Comparison of ENCODE assay signal across 8 mouse cellular contexts in the genomic region with DNA sequence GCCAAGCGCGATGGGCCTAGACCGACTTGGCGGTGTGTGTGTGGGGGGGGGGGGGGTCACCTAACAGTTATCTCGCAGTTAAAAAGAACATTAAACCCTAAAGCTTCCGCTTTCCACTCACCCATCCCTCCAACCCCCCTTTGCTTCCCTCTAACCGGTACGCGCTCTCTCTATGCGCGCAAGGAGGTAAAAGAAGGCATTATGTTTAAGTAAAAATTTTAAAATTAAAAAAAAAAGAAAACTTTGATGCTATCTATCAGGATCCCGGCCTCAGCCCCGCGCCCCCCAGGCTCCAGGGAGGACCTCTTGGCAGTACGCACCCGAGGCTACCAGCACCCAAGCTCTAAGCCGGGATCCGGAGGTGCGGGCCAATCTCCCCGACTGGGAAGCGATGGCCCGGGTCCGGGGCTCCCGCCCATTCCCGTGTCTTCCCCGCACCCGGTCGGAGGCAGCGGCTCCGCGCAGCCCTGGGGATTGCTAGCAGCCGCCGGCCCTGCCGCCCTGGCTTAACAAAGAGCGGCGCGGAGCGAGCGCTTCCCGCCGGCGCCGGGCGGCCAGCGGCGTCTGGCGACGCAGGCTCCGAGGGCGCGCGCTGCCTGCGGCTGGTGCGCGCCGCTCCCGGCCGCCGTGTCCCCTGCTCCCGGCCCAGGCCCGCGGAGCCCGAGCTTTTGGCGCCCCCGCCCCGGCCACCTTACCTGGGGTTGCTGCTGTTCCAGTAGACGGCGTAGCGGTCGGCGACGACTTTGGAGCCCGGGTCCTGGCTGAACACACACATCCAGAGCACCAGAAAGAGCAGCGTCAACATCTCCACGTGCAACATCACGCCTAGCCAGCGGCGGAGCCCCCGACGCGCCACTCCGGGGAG. TPM values are rescaled to one million over a fixed set of nuclear protein-coding genes. Genes with fewer than 3 reads are reported as not detected.
DNase-seq lines count a peak whose midpoint lies in the region; ATAC-seq and TF ChIP-seq lines count a peak whose summit lies in the region.

No protein-coding gene starts in this region.

- H3K4me2 ChIP-seq in liver, embryonic 11.5 days = peak overlapping the region; percentile 83
- peak overlapping the region; percentile 68 for H3K4me2 ChIP-seq in neural tube, embryonic 14.5 days (ENCODE audit: low read depth, low read length)

- TF ChIP-seq CTCF in cortical plate, adult 2 months (IDR thresholded peaks at IDR 0.05; ENCODE audit: extremely low read depth, insufficient read depth, low read length) = no peak
- TF ChIP-seq CTCF in kidney, adult 2 months (conservative IDR thresholded peaks at IDR 0.05; ENCODE audit: insufficient read depth, insufficient read length, low read depth, low read length) = no peak

- H3K4me3 ChIP-seq in megakaryocyte, embryonic 14.5 days (replicated peaks) = peak overlapping the region; percentile 88
- H3K4me3 ChIP-seq in cortical plate, adult 2 months (ENCODE audit: insufficient read depth, low read length) = peak overlapping the region; percentile 57
- peak overlapping the region; percentile 74 for H3K4me3 ChIP-seq in kidney, adult 2 months (ENCODE audit: insufficient read depth, low read depth, low read length)
- peak overlapping the region; percentile 66 for H3K4me3 ChIP-seq in liver, embryonic 11.5 days (ENCODE audit: low read depth, low read length)
- H3K4me3 ChIP-seq in neural tube, embryonic 14.5 days (ENCODE audit: low read depth, low read length) = peak overlapping the region; percentile 86

- 0 out of 2 replicates have a peak overlapping the region, but pooled peaks have one; percentile 5 for H3K27ac ChIP-seq in cortical plate, adult 2 months (ENCODE audit: insufficient read depth, low read length)
- H3K27ac ChIP-seq in kidney, adult 2 months (ENCODE audit: insufficient read depth, low read depth, low read length) = no peak overlapping the region
- peak overlapping the region; percentile 74; the same call in 1 of the 2 replicates for H3K27ac ChIP-seq in liver, embryonic 11.5 days (ENCODE audit: low read depth, low read length)
- peak overlapping the region; percentile 93 for H3K27ac ChIP-seq in neural tube, embryonic 14.5 days (ENCODE audit: low read depth, low read length)

- TF ChIP-seq POLR2A in cortical plate, adult 2 months (IDR thresholded peaks at IDR 0.05; ENCODE audit: extremely low read depth, insufficient read depth, low read length) = no peak
- no peak for TF ChIP-seq POLR2A in kidney, adult 2 months (IDR thresholded peaks at IDR 0.05; ENCODE audit: low read depth, low read length)

- H3K36me3 ChIP-seq in megakaryocyte, embryonic 14.5 days (replicated peaks; ENCODE audit: low read length) = no peaks in the 10 kb centered on the region
- no peaks in the 10 kb centered on the region for H3K36me3 ChIP-seq in kidney, adult 2 months (ENCODE audit: control insufficient read depth, insufficient read depth, low read length)
- H3K36me3 ChIP-seq in liver, embryonic 11.5 days (ENCODE audit: control insufficient read depth, insufficient read depth, low read length) = no peaks in the 10 kb centered on the region
- no peaks in the 10 kb centered on the region for H3K36me3 ChIP-seq in neural tube, embryonic 14.5 days (ENCODE audit: control insufficient read depth, insufficient read depth, low read length)

- under 1% methylated on average over 82 of the region's 82 CpGs for WGBS in kidney, adult 2 months
- under 1% methylated on average over 72 of the region's 82 CpGs for WGBS in liver, embryonic 11.5 days
- under 1% methylated on average over 55 of the region's 82 CpGs for WGBS in neural tube, embryonic 14.5 days

- no peaks in the 10 kb centered on the region for H3K9me3 ChIP-seq in megakaryocyte, embryonic 14.5 days
- no peaks in the 10 kb centered on the region for H3K9me3 ChIP-seq in liver, embryonic 11.5 days (ENCODE audit: control insufficient read depth, low read length)
- no peaks in the 10 kb centered on the region for H3K9me3 ChIP-seq in neural tube, embryonic 14.5 days (ENCODE audit: control insufficient read depth, low read length)

- H3K4me1 ChIP-seq in megakaryocyte, embryonic 14.5 days = peaks cover 47% of the 10 kb centered on the region
- H3K4me1 ChIP-seq in cortical plate, adult 2 months (ENCODE audit: control insufficient read depth, insufficient read depth, low read length) = peaks cover 1% of the 10 kb centered on the region; the same call in 1 of the 2 replicates
- H3K4me1 ChIP-seq in kidney, adult 2 months (ENCODE audit: control insufficient read depth, insufficient read depth, low read length) = no peaks in the 10 kb centered on the region
- no peaks in the 10 kb centered on the region for H3K4me1 ChIP-seq in liver, embryonic 11.5 days (replicated peaks; ENCODE audit: control insufficient read depth, insufficient read depth, low read length)
- no peaks in the 10 kb centered on the region for H3K4me1 ChIP-seq in neural tube, embryonic 14.5 days (ENCODE audit: control insufficient read depth, insufficient read depth, low read length)

- H3K27me3 ChIP-seq in megakaryocyte, embryonic 14.5 days (replicated peaks) = peaks cover 63% of the 10 kb centered on the region
- H3K27me3 ChIP-seq in kidney, adult 2 months (replicated peaks; ENCODE audit: control insufficient read depth, insufficient read depth, low read length) = no peaks in the 10 kb centered on the region; the same call in 1 of the 2 replicates
- peaks cover 68% of the 10 kb centered on the region for H3K27me3 ChIP-seq in liver, embryonic 11.5 days (replicated peaks; ENCODE audit: control insufficient read depth, insufficient read depth, low read length)
- H3K27me3 ChIP-seq in neural tube, embryonic 14.5 days (ENCODE audit: control insufficient read depth, insufficient read depth, low read length) = peaks cover 3% of the 10 kb centered on the region; the same call in 1 of the 2 replicates

- H3K9ac ChIP-seq in liver, embryonic 11.5 days (ENCODE audit: low read depth, low read length) = peak overlapping the region; percentile 65
- H3K9ac ChIP-seq in neural tube, embryonic 14.5 days (replicated peaks; ENCODE audit: low read depth, low read length) = peak overlapping the region; percentile 84

- no peak for ATAC-seq in megakaryocyte, adult 5-6 weeks (ENCODE audit: poor library complexity, severe bottlenecking)
- peak; percentile 18; the same call in 1 of the 2 replicates for ATAC-seq in granulocyte monocyte progenitor cell, adult 5-6 weeks (replicated peaks; ENCODE audit: poor library complexity, severe bottlenecking)
- ATAC-seq in liver, embryonic 11.5 days (replicated peaks; ENCODE audit: low FRiP score) = no peak; the same call in 1 of the 2 replicates
- ATAC-seq in neural tube, embryonic 14.5 days (ENCODE audit: low read depth) = peak; percentile 39

- DNase-seq in kidney, adult 2 months = peak; percentile 55
- DNase-seq in liver, embryonic 11.5 days (ENCODE audit: low spot score) = peak; percentile 62
- DNase-seq in thymus, postnatal 4 days = peak; percentile 38

RNA-seq across cellular contexts. Expression of gene Efna5, which starts 0.6 kb away (rescaled TPM):
- not detected in 2 replicates for polyA plus RNA-seq in megakaryocyte, embryonic 14.5 days (2012; ENCODE audit: insufficient read depth, low replicate concordance)
- 0.16 and 0.30 TPM in 2 replicates for total RNA-seq in megakaryocyte, adult 5-6 weeks (2015)
- total RNA-seq in megakaryocyte, adult 5-6 weeks (2017) = not detected in 2 replicates
- 13.6 and 14.8 TPM in 2 replicates for polyA plus RNA-seq in cortical plate, adult 2 months (2012; rRNA removed)
- not detected in 2 replicates for total RNA-seq in granulocyte monocyte progenitor cell, adult 5-6 weeks (2014; fragmentation: Nextera tagmentation)
- total RNA-seq in granulocyte monocyte progenitor cell, adult 5-6 weeks (2017) = not detected in 2 replicates
- 2.1 and 2.5 TPM in 2 replicates for polyA plus RNA-seq in kidney, adult 2 months (2012; rRNA removed)
- 11.8 and 12.7 TPM in 2 replicates for polyA plus RNA-seq in liver, embryonic 11.5 days (2014; fragmentation: Nextera tagmentation; extraction: Ambion mirVana)
- polyA plus RNA-seq in neural tube, embryonic 14.5 days (2014; fragmentation: Nextera tagmentation; extraction: Ambion mirVana) = 65.4 and 67.4 TPM in 2 replicates

Comparison
In these comparisons a context has a peak if more than half of its experiments do, and no peak if none do; other contexts are left out.
1. ATAC-seq: peak in granulocyte monocyte progenitor cell, adult 5-6 weeks (single experiment) and neural tube, embryonic 14.5 days (single experiment); none in megakaryocyte, adult 5-6 weeks (single experiment) and liver, embryonic 11.5 days (single experiment).
2. Peak in every context shown above with its lines, with median percentiles within 50 percentile points of each other: H3K4me3 ChIP-seq and DNase-seq.